Mouse (Mus musculus): ENCODE measurements at regions not wholly inside any gene's neighbourhood (a gene's known extent, or its start where the extent isn't known, plus 50 kb on each side); places are given as distances from the start of the nearest gene placed in this dataset.

- no peak for TF ChIP-seq POLR2A (IDR thresholded peaks at IDR 0.05; ENCODE audit: low read depth, low read length)
- H3K27ac ChIP-seq (ENCODE audit: insufficient read depth, low read length): no peak overlapping the region
- H3K4me1 ChIP-seq (ENCODE audit: control insufficient read depth, insufficient read depth, low read length): no peaks in the 10 kb centered on the region
- H3K4me3 ChIP-seq (ENCODE audit: insufficient read depth, low read length): no peak overlapping the region
Measured at GRCm38 (mm10) chr9:115524161-115524560, 213.9 kb upstream of the Stt3b start.

GRCm38 (mm10) chr9:115524591-115524990 is 214.4 kb upstream of the Stt3b start:
- no peak for TF ChIP-seq CTCF (IDR thresholded peaks at IDR 0.05; ENCODE audit: borderline replicate concordance, insufficient read depth, low read length)
- no peak for TF ChIP-seq POLR2A (IDR thresholded peaks at IDR 0.05; ENCODE audit: low read depth, low read length)
- H3K4me3 ChIP-seq (ENCODE audit: insufficient read depth, low read length): no peak overlapping the region
- H3K4me1 ChIP-seq (ENCODE audit: control insufficient read depth, insufficient read depth, low read length): no peaks in the 10 kb centered on the region
- H3K27ac ChIP-seq (ENCODE audit: insufficient read depth, low read length): no peak overlapping the region

GRCm38 (mm10) chr9:115526322-115526721 is 216.1 kb upstream of the Stt3b start:
- no peak overlapping the region for H3K27ac ChIP-seq (ENCODE audit: insufficient read depth, low read length)
- TF ChIP-seq POLR2A (IDR thresholded peaks at IDR 0.05; ENCODE audit: low read depth, low read length) (no peak), CTCF (IDR thresholded peaks at IDR 0.05; ENCODE audit: borderline replicate concordance, insufficient read depth, low read length) (no peak)
- no peaks in the 10 kb centered on the region for H3K4me1 ChIP-seq (ENCODE audit: control insufficient read depth, insufficient read depth, low read length)
- no peak overlapping the region for H3K4me3 ChIP-seq (ENCODE audit: insufficient read depth, low read length)

GRCm38 (mm10) chr9:115526981-115527380 is 216.8 kb upstream of the Stt3b start:
- no peaks in the 10 kb centered on the region for H3K4me1 ChIP-seq (ENCODE audit: control insufficient read depth, insufficient read depth, low read length)
- no peak overlapping the region for H3K4me3 ChIP-seq (ENCODE audit: insufficient read depth, low read length)
- no peak overlapping the region for H3K27ac ChIP-seq (ENCODE audit: insufficient read depth, low read length)
- TF ChIP-seq CTCF (IDR thresholded peaks at IDR 0.05; ENCODE audit: borderline replicate concordance, insufficient read depth, low read length) (no peak), POLR2A (IDR thresholded peaks at IDR 0.05; ENCODE audit: low read depth, low read length) (no peak)

GRCm38 (mm10) chr9:115534198-115534597 is 224.0 kb upstream of the Stt3b start:
- Histone ChIP-seq H3K27ac (ENCODE audit: insufficient read depth, low read length) (no peak overlapping the region), H3K4me3 (ENCODE audit: insufficient read depth, low read length) (no peak overlapping the region), H3K4me1 (ENCODE audit: control insufficient read depth, insufficient read depth, low read length) (no peaks in the 10 kb centered on the region)
- TF ChIP-seq CTCF (IDR thresholded peaks at IDR 0.05; ENCODE audit: borderline replicate concordance, insufficient read depth, low read length): no peak
- no peak for TF ChIP-seq POLR2A (IDR thresholded peaks at IDR 0.05; ENCODE audit: low read depth, low read length)

- Histone ChIP-seq H3K4me1 (ENCODE audit: control insufficient read depth, insufficient read depth, low read length) (no peaks in the 10 kb centered on the region; the same call in 1 of the 2 replicates), H3K27ac (ENCODE audit: insufficient read depth, low read length) (no peak overlapping the region), H3K4me3 (ENCODE audit: insufficient read depth, low read length) (no peak overlapping the region)
- TF ChIP-seq POLR2A (IDR thresholded peaks at IDR 0.05; ENCODE audit: low read depth, low read length) (no peak), CTCF (IDR thresholded peaks at IDR 0.05; ENCODE audit: borderline replicate concordance, insufficient read depth, low read length) (no peak)
Measured at GRCm38 (mm10) chr9:115543665-115544064, 233.4 kb upstream of the Stt3b start.

GRCm38 (mm10) chr9:115545178-115545577 is 235.0 kb upstream of the Stt3b start:
- Histone ChIP-seq H3K27ac (ENCODE audit: insufficient read depth, low read length) (no peak overlapping the region), H3K4me3 (ENCODE audit: insufficient read depth, low read length) (no peak overlapping the region), H3K4me1 (ENCODE audit: control insufficient read depth, insufficient read depth, low read length) (no peaks in the 10 kb centered on the region; the same call in 1 of the 2 replicates)
- TF ChIP-seq CTCF (IDR thresholded peaks at IDR 0.05; ENCODE audit: borderline replicate concordance, insufficient read depth, low read length) (no peak), POLR2A (IDR thresholded peaks at IDR 0.05; ENCODE audit: low read depth, low read length) (no peak)

GRCm38 (mm10) chr9:115545792-115546191 is 235.6 kb upstream of the Stt3b start:
- H3K4me1 ChIP-seq (ENCODE audit: control insufficient read depth, insufficient read depth, low read length): no peaks in the 10 kb centered on the region; the same call in 1 of the 2 replicates
- H3K27ac ChIP-seq (ENCODE audit: insufficient read depth, low read length): no peak overlapping the region
- no peak overlapping the region for H3K4me3 ChIP-seq (ENCODE audit: insufficient read depth, low read length)
- no peak for TF ChIP-seq CTCF (IDR thresholded peaks at IDR 0.05; ENCODE audit: borderline replicate concordance, insufficient read depth, low read length)
- no peak for TF ChIP-seq POLR2A (IDR thresholded peaks at IDR 0.05; ENCODE audit: low read depth, low read length)

- no peaks in the 10 kb centered on the region; the same call in 1 of the 2 replicates for H3K4me1 ChIP-seq (ENCODE audit: control insufficient read depth, insufficient read depth, low read length)
- TF ChIP-seq POLR2A (IDR thresholded peaks at IDR 0.05; ENCODE audit: low read depth, low read length) (no peak), CTCF (IDR thresholded peaks at IDR 0.05; ENCODE audit: borderline replicate concordance, insufficient read depth, low read length) (no peak)
- no peak overlapping the region for H3K4me3 ChIP-seq (ENCODE audit: insufficient read depth, low read length)
- H3K27ac ChIP-seq (ENCODE audit: insufficient read depth, low read length): no peak overlapping the region
Measured at GRCm38 (mm10) chr9:115547625-115548325, 237.6 kb upstream of the Stt3b start.

GRCm38 (mm10) chr9:115548722-115549349 is 238.6 kb upstream of the Stt3b start:
- TF ChIP-seq POLR2A (IDR thresholded peaks at IDR 0.05; ENCODE audit: low read depth, low read length) (no peak), CTCF (IDR thresholded peaks at IDR 0.05; ENCODE audit: borderline replicate concordance, insufficient read depth, low read length) (no peak)
- Histone ChIP-seq H3K4me3 (ENCODE audit: insufficient read depth, low read length) (no peak overlapping the region), H3K27ac (ENCODE audit: insufficient read depth, low read length) (no peak overlapping the region), H3K4me1 (ENCODE audit: control insufficient read depth, insufficient read depth, low read length) (no peaks in the 10 kb centered on the region; the same call in 1 of the 2 replicates)

All from embryonic fibroblast, embryonic 13.5 days (primary cell).